Mouse (Mus musculus): ENCODE measurements around the gene Farp1. TPM values are rescaled to one million over a fixed set of nuclear protein-coding genes. Genes with fewer than 3 reads are reported as not detected.

Farp1 gene
- 17.1 and 17.7 TPM in 2 replicates for polyA plus RNA-seq (2012; rRNA removed; ENCODE audit: low replicate concordance)

GRCm38 (mm10) chr14:121034973-121035662, at the start of gene Farp1:
Gene Farp1, plus strand, starts transcription at chr14:121035200.

Other genes starting within 250 kb of the Farp1 start
- gene Ipo5, start 124.0 kb upstream of the Farp1 start, polyA plus RNA-seq (2012; rRNA removed; ENCODE audit: low replicate concordance), result 12.9 and 30.6 TPM in 2 replicates

Data from mammary gland, adult 2 months (tissue).